Mouse (Mus musculus) stomach, postnatal 0 days (tissue): ENCODE data around the gene Sema7a.

Source experiments
- CTCF ChIP-seq: IDR thresholded peaks from 2 replicates; pipeline ENCODE4 v1.5.1; 2016; ENCODE audit warnings: antibody characterized with exemption, low read depth, mild to moderate bottlenecking, moderate library complexity
- EP300 ChIP-seq: optimal IDR thresholded peaks from 2 replicates; pipeline ENCODE3; 2016; ENCODE audit warnings: antibody characterized with exemption

DNA sequence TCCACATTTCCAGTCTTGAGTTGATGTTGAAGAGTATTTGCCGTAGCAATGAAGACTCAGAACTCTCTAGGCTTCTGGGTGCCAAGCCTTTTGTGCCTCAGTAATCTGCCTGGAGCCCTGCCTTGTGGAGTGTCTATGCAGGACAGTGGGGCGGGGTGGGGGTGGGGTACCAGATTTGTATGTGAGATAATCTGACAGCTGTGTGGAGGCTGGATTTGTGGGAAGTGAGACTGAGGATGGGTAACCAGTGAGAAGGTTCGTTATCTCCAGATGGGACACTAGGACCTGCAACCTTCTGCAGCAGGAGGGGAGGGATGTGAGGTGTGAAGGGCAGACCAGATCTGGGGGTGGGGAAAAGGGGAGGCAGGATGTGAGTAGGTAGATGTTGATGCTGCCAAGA lies 7.7 kb upstream of the Sema7a start:
- TF ChIP-seq CTCF (no peak), EP300 (no peak)
